Mouse (Mus musculus) ES-CJ7 (cell line): ENCODE measurements around the gene Cdk19.
"Not testable (repeated sequence)": the region's sequence is repeated elsewhere in the genome, so short reads cannot be mapped to it uniquely, and the experiment has no call there.

Experiments used
- DNase-seq: peaks from one replicate; pipeline ENCODE4 v3.0.0; 2011; ENCODE audit warnings: low read depth, low spot score

Cdk19 gene

GRCm38 (mm10) chr10:40339351-40339964 is at the start of gene Cdk19:
TSS of gene Cdk19 (plus strand) at chr10:40339564.
- no peak for DNase-seq

DNA sequence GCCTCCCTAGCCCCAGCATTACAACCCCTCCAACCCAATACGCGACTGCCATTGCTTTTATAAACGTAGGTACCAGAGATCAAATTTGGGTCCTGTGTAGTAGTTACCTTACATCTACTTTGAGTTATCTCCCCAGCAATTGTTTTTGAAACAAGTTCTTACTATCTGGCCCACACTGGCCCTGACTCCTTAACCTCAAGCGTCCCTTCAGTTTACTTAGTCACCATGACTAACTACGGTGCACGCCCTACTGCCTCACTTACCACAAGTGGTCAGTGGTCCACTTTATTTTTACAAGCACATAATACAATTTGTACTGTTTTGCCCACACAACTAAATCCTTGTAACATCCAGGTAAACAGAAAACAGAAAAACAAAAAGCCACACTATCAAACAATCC is 46.7 kb upstream of the Cdk19 start:
- DNase-seq: no peak

- DNase-seq: peak; percentile 92
Measured at GRCm38 (mm10) chr10:40300648-40301171, 38.7 kb upstream of the Cdk19 start.

DNA sequence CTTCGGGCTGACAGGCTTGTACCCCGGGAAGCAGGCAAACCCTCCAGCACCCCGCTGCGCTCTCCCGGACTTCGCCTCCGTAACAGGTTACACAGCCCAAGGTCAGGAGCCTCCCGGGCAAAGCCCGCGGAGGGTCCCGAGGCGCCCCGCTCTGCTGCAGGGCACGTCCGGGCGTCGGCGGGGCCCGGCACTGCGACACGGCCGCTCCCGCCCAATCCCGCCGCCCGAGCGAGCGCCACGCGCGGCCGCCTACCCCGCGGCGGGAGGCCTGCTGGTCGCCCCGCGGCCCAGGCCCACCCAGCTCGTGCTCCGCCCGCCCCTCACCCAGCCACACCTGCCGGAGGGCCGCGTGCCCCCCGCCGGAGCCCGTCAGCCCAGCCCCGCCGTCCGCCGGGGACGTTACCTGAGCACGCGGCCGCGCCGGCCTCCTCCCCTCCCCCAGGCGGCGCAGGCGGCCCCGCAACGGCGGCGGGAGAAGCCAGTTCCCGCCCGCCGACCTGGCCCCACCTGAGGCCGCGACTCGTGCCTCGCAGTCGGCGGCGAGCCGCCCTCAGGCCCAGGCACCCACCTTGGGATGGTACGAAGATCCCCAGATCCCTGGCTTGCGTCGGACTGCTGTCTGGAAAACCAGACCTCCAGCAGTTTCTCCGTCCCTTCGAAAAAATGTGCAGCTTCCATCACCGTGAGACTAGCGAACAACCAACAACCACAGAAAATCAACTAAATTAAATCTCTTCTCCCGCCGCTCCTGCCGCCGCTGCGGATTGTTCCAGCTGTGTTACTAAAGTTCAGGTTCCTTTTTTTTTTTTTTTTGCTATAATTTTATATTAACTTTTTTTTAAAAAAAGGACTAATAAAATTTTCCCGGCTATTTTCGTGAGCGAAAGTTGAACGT is 37.9 kb upstream of the Cdk19 start:
- DNase-seq: not testable (repeated sequence)

- DNase-seq: peak; percentile 98
Measured at GRCm38 (mm10) chr10:40302140-40302985, 37.0 kb upstream of the Cdk19 start, which contains the start of gene Amd1. TSS of gene Amd1 (minus strand) at chr10:40302186.

- peak; percentile 52 for DNase-seq
Measured at GRCm38 (mm10) chr10:40305989-40306388, 33.4 kb upstream of the Cdk19 start.

GRCm38 (mm10) chr10:40307826-40308583 is 31.4 kb upstream of the Cdk19 start:
- DNase-seq: peak; percentile 38

DNA sequence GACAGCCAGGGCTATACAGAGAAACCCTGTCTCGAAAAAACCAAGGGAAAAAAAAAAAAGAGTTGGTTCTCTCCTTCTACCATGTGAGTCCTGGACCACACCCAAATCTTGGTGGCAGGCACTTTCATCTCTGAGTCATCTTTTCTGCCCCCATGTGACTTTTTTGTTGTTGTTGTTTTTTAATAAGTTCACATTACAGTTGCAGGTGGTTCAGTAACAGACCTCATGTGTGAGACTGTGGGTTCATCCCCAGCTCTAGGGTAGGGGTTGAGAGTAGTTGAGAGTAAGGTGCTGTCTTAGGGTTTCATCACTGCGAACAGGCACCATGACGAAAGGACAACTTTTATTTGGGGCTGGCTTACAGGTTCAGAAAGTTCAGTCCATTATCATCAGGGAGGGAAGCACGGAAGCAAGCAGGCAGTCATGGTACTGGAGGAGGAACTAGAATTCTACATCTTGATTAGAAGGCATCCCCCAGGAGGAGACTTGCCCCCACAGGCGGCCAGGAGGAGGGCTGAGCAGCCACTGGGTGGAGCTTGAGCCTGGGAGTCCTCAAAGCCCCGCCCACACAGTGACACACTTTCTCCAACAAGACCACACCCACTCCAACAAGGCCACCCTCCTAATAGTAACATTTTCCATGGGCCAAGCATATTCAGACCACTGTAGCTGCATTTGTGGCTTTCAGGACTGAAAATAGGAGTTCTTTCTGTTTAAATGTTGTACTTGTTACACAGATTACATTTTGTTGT is 29.3 kb upstream of the Cdk19 start:
- DNase-seq: peak; percentile 88

GRCm38 (mm10) chr10:40312781-40313180 is 26.6 kb upstream of the Cdk19 start:
- DNase-seq: no peak

- no peak for DNase-seq
Measured at GRCm38 (mm10) chr10:40316841-40317585, 22.4 kb upstream of the Cdk19 start.

DNA sequence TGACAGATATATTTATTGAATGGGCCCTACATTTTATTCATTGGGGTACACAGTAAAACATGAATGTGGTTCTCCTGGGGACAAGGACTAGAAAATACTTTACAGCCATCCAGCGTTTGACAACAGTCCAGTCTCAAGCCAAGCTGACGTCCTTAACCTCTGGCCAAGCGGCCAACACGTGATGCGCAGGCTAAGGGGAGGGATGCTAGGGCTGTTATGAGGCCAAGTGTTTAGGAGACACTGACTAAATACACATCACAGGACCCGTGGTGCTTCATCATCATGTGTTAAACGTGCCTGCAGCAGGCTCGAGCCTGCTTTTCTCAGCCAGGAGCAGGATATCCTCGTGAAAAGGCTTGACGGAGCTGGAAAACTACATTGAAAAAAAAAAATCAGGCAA is 19.1 kb upstream of the Cdk19 start:
- DNase-seq: no peak

DNA sequence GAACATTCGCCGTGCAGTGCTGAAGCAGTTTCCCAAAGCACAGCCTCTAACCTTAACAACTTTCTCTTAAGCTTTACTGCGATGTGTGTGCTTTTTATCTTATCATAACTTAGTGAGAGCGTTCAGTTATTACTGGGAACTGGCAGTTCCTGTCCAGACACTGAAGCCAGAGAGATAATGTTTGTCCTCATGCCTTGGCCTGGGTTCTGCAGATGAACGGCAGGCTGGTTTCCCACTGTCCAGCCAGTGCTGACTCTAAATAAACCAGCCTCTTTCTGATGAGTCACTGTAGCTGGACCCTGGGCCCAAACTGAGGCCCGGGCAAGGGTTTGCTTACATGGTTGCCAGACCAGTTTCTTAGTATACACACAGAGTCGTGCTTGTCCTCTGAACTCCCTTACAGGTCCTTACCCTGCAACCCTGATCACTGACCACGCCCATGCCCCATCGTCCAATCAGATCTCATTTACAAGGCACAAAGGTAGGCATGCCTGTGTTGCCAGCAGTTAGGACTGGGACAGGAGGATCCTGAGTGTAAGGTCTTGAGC is 11.3 kb upstream of the Cdk19 start:
- DNase-seq: peak; percentile 52

DNA sequence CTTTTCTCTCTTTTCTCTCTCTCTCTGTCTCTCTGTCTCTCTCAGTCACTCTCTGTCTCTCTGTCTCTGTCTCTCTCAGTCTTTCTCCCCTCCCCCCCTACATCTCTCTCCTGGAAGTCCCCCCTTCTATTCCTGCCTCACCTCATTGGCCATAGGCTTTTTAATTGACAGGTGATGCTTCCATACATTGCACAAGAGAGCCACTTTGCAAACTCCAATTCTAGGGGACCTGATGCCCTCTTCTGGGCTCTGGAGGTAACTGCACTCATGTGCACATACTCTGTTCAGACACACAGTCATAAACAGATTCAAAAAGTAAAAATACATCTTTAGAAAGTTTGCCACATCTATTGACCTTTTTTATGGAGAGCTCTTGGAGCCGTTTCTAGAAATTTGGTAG is 9.1 kb upstream of the Cdk19 start:
- no peak for DNase-seq

DNA sequence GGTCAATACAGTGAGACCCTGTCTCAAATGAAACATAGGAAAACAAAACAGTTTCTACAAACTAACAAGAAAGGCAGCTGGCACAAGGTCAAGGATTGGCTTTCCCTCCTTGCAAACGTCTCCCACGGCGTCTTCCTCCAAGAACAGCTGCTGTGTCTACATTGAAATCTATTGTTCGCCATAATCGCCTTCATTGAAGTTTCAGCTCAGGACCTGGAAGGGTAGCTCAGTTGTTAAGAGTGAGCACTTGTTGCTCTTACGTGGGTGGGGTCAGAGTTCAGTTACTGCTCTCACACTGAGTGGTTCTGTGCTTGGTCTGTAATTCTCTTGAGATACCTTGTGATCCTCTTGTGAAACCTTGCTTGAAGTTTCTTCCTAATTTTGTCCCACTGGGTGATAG is 6.5 kb upstream of the Cdk19 start:
- DNase-seq: peak; percentile 32

DNA sequence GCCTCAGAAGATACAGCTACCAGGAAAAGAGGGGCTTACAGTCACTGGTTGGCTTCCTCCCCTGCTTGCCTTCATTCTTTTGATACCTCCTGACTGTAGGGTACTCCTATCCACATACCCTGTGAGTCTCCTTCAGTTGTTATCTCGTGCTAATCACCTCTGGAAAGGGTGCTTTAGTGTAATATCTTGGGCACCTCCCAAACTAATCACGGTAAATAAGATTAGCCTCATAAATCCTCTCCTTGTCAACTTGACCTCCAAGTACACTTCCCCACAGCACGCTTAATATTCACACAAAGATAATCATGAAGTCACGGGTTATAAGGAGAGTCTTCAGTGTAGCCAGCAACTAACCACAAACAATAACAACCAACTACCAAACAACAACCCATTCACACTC is 2.7 kb downstream of the Cdk19 start:
- no peak for DNase-seq

- DNase-seq: no peak
Measured at GRCm38 (mm10) chr10:40346776-40347403, 7.5 kb downstream of the Cdk19 start.

DNA sequence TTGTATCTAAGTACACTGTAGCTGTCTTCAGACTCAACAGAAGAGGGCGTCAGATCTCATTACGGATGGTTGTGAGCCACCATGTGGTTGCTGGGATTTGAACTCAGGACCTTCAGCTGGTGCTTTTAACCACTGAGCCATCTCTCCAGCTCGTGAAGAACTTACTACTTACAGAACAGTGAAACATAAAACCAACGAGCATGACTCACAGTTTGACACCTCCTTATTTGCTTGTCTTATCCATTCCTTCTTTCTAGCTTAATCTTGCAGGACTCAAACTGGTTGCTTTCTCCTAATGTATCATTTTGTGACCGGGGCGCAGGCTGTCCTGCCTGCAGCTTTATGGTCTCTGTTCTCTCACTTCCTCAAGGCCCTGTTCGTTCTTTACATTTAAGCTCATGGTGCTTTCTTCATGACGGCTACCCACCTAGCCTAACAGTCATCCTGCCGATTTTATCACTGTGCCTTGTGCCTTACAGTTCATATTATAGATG is 8.1 kb downstream of the Cdk19 start:
- DNase-seq: peak; percentile 27
